Mouse (Mus musculus): ENCODE results near the gene Ppm1b. TPM values are rescaled to one million over a fixed set of nuclear protein-coding genes. Genes with fewer than 3 reads are reported as not detected.

Gene Ppm1b
- total RNA-seq, 2 experiments from 2014 or later, result 137 to 144 TPM

DNA sequence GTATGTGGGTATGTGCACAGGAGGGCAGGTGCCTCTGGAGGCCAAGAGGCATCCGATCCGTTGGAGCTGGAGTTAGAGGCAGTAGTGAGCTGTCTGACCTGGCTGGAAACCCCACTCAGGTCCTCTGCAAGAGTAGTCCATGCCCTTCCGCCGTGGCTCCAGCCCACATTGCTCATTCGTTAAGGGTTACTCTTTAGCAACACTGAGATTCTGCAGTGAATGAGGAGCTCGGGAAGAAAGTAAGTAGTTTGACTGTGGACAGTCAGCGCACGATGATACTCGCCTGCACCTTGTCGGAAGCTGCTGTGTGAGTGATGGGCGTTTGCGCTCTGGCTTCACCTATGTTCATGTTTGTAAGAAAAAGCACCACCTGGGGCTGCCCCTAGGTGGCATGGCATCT is 88.6 kb downstream of the Ppm1b start:
- intact Hi-C loops (cut with DNase I; ENCODE audit: low total_unique reads), result no loop called here

DNA sequence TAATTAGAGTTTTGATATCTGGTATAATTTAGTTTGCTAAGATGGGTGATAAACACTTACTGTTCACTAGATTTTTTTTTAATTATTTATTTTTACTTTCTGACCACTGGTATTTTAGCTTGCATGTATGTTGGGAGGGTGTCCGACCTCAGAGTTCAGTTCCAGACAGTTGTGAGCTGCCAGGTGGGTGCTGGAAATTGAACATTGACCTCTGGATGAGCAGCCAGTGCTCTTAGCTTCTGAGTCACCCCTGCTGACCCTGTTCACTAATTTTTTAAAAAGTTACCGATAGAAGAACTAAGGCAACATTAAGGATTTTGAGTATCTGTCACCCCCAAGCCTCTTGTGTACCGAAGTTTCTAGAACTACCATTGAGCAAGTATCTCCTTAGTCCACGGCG is 91.8 kb downstream of the Ppm1b start:
- no peak for DNase-seq
- intact Hi-C loops (cut with DNase I; ENCODE audit: low total_unique reads), result no loop called here

More for the DNA sequence above, 88.6 kb downstream of the Ppm1b start:
- DNase-seq, result no peak

DNA sequence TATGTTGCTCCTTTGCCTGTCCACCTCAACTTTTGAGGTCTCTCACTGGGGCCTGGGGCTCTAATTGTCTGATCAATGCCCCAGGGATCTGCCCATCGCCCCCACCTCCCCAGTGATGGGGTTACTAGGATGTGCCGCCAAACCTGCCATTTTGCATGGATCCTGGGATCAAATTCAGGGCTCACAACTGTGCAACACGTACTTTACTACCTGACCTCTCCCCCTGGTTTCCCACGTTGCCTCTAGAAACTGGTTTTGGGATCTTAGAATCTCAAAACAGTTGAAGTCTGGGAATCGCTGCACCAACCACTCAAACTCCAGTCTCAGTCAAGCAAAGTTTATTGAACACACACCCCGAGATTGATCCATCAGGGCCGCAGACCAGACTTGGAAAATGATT is 101.7 kb downstream of the Ppm1b start:
- intact Hi-C loops (cut with DNase I; ENCODE audit: low total_unique reads), result no loop called here
- no peak for DNase-seq

DNA sequence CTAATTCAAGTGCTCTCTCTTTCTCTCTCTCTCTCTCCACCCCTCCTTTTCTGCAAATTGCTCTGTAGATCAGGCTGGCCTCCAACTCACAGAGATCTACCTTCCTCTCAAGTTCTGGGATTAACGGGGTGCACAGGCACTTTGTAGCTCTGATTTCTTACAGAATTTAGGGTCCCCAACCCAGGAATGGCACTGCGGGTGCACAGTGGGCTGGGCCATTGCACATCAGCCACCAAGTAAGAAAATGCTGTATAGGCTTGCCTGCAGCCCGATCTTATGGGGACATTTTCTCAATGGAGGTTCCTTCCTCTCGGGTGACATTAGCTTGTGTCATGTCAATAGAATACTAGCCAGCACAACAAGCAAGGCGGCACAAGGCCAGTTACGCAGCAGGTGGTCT is 102.6 kb downstream of the Ppm1b start:
- intact Hi-C loops (cut with DNase I; ENCODE audit: low total_unique reads), result no loop called here
- DNase-seq, result no peak

DNA sequence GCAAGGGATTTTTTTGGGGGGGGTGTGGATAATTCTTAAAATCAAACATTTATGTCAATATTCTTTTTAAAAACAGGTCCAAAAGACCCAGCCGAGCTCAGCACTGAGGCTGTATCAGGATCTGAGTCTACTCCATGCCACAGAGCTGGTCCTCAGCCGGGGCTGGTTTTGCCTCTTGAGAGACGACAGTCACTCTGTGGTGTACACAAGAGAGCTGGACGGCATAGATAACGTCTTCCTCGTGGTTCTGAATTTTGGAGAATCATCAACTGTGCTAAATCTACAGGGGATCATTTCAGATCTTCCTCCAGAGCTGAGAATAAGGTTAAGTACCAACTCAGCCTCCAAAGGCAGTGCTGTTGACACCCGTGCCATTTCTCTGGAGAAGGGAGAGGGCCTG is 107.0 kb downstream of the Ppm1b start:
- intact Hi-C loops (cut with DNase I; ENCODE audit: low total_unique reads), result no loop called here
- DNase-seq, result no peak

DNA sequence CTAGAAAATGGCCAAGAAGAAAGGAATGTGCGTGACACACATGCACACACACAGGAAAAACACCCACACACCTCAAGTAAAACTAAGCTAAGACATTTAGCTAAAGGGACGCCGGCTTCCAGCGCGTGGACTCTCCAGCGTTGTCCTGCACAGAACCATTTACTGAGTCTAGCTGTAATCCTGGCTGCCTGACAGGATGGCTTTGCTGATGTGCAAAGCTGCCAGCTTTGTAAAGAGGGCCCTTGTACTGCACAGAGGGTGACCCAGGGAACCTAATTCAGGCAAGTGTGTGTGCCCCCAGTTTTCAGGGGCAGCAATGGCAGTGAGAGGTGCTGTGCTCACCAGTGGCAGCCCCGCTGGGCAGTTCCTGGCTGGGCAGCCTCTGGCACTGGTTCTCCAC is 110.8 kb downstream of the Ppm1b start:
- no peak for DNase-seq
- intact Hi-C loops (cut with DNase I; ENCODE audit: low total_unique reads), result no loop called here

DNA sequence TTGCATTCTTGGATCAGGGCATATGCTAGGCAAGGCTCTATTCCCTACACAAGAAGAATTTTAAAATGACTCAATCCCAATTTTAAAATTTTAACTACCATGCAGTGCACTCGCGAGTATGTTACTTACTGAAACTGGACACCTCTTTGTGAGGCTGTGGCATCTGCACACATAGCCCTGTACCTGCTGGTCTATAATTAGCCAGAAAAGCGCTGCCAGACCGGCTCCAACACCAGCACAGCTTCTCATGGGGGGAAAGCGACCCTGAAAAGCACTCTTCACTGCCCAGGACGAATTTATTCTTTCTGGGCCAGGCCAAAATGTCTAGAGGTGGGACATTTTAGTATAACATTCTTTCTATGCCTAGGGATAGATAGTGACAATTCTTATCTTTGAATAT is 114.1 kb downstream of the Ppm1b start:
- DNase-seq, result no peak
- intact Hi-C loops (cut with DNase I; ENCODE audit: low total_unique reads), result no loop called here

DNA sequence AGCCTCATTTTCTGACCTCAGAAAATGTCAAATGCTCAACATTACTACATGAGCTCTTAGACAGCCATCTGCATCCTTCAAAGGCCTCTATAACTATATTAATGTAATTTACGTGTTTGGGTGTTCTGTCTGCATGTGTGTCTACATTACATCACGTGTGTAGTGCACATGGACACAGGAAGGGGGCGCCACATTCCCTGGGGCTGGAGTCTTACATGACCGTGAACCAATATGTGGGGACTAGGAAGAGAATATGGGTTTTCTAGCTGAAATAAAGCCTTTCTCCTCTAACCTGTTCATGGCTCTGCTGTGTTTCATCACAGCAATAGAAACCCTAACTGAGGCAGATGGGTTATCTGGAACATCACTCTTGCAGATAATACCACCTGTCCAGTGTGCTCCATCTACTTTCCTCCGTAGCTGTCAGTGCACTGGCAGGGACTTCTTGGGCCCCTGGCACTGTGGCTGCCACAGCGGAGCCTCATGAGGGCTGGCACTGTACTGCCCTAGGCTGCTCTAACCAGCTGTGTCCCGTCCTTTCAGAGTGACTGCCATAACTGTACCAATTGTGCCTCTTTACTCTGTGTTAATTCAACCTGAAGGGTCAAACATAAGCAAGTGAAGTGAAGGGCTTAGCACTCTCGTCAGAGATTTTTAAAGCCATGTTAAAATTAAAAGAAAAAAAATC is 114.7 kb downstream of the Ppm1b start:
- DNase-seq, result no peak
- intact Hi-C loops (cut with DNase I; ENCODE audit: low total_unique reads), result no loop called here

DNA sequence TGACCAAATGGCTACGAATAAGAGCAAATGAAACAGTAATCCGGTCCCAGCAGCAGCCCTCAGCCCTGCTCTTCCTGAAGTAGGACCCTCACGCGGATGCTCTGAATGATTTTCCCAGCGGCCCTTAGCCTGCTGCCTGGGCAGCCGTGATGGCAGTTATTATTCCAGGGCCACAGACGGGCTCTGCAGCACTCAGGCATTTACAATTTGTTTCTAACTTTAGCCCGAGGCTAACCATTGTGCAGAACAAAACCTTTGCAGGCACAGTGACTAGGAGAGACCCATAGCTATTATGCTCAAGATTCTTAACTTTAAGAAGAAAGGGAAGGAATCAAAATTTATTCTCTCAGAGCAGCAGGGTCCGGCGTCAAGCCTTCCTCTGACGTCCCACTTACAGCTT is 115.8 kb downstream of the Ppm1b start:
- intact Hi-C loops (cut with DNase I; ENCODE audit: low total_unique reads), result no loop called here
- DNase-seq, result no peak

DNA sequence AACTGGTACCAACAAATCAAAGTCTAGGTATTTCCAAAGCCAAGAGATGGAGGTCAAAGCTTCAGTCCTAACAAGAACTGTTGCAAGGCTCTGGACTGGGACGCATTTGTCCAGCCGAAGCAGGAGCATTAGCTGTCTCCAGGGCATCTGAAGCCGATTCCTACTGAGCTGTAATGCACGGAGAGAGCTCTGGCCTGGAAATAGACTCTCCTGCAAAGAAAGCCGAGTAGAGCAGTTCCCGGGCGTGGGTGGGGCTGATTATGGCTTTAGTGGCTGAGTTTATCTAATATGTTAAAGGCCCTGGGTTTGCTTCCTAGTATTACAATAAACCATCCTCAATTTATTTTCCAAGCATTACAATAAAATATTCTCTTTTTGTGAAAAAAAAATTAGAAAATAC is 116.7 kb downstream of the Ppm1b start:
- intact Hi-C loops (cut with DNase I; ENCODE audit: low total_unique reads), result no loop called here

More for the DNA sequence above, 116.7 kb downstream of the Ppm1b start:
- no peak for DNase-seq

Other genes starting within 250 kb of the Ppm1b start
- 10 to 100 TPM; 59.7 to 65.7 TPM for gene Lrpprc, start 166.0 kb upstream of the Ppm1b start, total RNA-seq (2021)
- not detected for gene Slc3a1, start 71.6 kb downstream of the Ppm1b start, total RNA-seq (2021)
- 10 to 100 TPM; 85.9 to 87.3 TPM for gene Prepl, start 133.5 kb downstream of the Ppm1b start, total RNA-seq (2021)
- gene Camkmt, start 133.8 kb downstream of the Ppm1b start, total RNA-seq (2021), result 1 to 10 TPM; 1.5 to 1.7 TPM